Mouse (Mus musculus) urinary bladder, postnatal 4 days (tissue): ENCODE measurements around the gene Muc3.
A peak's percentile ranks its signal among the peaks of the same experiment; 100 is the strongest.
"Not testable (repeated sequence)": the region's sequence is repeated elsewhere in the genome, so short reads cannot be mapped to it uniquely, and the experiment has no call there.

ENCODE experiments used
- DNase-seq, 2 experiments: peaks; one replicate each; pipeline ENCODE4 v3.0.0; 2021 to 2022; ENCODE audit warnings: low spot score in 2 of 2

The Muc3 gene

DNA sequence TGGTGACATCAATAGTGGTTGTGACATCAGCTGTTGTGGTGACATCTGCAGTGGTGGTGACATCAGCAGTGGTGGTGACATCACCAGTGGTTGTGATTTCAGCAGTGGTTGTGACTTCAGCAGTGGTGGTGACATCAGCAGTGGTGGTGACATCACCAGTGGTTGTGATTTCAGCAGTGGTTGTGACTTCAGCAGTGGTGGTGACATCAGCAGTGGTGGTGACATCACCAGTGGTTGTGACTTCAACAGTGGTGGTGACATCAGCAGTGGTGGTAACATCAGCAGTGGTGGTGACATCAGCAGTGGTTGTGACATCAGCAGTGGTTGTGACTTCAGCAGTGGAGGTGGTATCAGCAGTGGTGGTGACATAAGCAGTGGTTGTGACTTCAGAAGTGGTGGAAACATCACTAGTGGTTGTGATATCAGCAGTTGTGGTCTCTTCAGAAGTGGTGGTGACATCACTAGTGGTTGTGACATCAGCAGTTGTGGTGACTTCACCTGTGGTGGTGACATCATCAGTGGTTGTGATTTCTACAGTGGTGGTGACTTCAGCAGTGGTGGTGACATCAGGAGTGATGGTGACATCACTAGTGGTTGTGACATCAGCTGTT, at the start of gene Muc3:
Gene Muc3, minus strand, starts transcription at position 51 of the 611 bp plus-strand sequence.
- not testable (repeated sequence) for DNase-seq

DNA sequence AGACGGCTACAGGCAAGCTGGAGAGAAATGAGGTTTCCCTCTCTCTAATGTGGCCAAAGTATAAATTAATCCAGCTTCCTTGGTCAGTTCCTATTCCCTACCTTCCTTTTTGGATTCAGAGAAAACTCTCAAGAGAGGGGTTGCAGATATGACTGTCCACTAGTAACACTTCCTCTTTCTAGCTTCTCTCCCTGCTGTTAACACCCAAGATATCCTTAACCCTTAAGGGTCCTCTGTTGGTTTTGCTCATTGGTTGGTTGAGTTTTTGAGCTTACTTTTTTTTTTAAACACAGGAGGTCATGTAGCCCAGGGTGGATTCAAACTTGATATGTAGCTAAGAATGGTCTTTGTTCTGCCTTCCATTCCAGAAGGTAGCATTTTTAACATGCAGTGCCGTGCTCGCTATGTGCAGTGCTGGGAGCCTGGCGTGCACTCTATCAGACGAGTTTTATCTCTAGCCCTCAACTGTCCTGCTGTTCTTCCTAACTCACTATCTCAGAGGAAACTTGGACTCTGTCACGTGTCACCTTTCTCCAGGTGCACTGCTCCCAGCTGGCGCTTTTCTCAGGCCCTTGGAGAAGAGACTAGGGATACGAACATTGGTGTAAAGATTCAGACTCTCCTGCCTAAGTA, 45.5 kb upstream of the Muc3 start:
- no peak for DNase-seq

DNA sequence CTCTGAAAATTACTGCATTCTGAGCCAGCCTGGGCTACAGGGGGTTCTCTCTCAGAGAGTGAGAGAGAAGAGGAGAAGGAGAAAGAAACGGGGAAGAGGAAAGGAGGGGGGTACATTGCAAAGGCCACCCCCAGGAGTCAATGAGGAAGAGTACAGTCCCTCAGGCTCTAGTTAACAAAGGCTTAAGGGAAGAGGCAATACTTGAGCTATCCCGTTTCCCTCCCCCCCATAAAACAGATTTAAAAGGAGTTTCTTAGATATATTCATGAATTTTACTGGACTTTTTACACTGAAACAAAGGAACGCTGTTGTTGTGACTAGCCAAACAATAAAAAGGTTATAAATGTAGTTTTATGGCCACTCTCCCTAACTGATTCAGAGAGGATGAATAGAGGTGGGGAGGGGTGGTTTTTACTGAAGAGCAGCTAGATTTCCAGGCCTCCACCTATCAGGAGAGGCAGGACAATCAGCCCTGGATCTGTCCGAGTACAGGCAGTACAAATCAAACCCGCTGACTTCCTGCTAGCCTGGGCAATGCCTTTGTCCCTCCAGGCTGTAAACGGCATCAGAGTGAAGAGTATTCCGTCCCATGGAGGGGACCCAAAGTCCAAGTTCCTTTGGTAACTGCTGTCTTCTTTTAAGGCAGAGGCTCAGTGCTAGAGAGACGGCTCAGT, 44.3 kb upstream of the Muc3 start:
- no peak for DNase-seq

DNA sequence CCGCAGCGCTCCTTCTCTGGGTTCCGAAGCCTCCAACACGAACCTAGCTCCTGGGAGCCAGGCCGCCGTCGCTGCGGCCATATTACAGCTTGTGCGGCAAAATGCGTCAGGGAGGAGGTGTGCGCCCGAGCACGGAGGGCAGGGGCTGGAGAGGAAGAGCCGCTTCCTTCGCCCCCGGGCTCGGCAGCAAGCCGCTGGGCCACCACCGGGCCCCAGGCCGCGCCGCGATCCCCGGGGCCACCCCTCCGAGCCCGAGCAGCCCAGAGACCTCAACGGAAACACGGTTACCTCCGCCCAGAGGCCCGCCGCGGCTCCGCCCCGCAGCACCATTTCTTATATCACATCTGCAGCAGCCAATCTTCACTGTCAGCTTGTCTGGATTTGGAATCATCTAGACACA, 40.2 kb upstream of the Muc3 start:
- no peak for DNase-seq

DNA sequence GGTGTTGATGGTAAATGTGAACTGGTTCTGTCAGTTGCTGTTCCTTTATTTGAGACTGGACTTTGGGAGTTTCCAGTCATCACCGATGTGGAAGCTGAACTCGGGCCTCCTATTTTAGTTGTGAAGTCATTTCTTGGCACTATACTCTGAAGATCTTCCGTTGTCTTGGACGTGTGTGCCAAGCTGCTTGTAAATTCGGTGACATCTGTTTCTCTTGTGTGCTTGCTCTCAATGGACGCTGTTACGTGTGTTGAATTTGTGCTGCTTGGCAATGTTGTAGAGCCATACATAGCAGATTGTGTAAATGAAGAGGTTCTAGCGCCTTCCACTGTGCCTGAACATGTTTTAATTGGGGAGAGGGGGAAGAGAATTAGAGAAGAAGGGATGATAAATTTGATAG, 36.2 kb upstream of the Muc3 start:
- DNase-seq = no peak

DNA sequence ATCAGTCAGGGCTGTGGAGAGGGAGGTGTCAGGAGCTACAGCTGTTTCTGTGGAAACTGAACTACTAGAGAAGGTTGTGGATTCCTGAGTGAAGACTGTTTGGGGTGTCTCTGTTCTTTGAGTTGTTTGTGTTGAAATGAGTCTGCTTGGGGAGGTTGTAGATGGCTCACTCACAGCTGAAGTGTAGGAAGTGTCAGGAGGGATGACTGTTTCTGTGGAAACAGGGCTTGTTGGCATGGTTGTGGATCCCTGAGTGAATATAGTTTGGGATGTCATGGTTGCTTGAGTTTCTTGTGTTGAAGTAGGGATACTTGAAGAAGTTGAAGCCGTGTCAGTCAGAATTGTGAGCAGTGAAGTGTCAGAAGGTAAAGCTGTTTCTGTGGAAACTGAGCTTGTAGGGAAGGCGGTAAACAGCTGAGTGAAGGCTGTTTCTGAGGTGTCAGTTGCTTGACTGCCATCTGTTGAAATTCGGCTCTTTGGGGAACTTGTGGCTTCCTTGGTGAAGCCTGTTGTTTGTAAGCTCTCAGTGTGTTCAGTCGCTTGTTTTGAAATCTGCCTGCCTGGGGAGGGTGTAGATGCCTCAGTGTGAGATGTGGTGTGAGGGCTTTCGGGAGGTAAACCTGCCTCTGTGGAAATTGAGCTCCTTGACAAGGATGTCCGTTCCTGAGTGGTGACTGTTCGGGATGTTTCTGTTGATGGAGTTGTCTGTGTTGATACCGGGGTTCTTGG, 30.7 kb upstream of the Muc3 start:
- no peak for DNase-seq

DNA sequence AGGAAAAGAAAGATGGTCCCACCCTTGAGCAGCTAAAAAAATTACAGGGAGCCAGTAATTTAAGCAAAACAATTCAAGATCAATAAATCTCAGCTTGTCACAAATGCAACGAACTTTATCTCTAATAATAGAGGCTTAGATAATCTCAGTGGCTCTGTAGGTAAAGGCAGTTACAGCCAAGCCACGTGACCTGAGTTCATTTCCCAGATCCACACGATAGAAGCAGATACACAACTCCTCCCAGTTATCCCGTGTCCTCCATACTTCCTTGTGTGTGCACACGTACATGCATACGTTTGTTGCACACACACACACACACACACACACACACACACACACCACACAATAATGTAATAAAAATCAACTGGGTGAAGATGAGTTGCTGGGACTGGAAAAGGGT, 24.8 kb upstream of the Muc3 start:
- DNase-seq = no peak

DNA sequence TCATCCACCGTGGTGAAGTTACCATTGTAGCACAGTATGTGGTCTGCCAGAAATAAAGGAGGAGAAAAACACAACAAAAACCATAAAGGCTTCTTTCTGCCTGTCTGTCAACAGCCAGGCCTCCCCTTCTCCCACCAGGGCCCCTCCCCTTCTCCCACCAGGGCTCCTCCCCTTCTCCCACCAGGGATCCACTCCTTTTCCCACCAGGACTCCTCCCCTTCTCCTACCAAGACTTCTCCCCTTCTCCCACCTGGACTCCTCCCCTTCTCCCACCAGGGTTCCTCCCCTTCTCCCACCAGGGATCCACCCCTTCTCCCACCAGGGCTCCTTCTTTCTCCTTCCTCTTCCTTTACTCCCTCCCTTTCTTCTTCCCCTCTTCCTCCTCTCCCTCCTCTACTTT, 23.5 kb upstream of the Muc3 start:
- no peak for DNase-seq

DNA sequence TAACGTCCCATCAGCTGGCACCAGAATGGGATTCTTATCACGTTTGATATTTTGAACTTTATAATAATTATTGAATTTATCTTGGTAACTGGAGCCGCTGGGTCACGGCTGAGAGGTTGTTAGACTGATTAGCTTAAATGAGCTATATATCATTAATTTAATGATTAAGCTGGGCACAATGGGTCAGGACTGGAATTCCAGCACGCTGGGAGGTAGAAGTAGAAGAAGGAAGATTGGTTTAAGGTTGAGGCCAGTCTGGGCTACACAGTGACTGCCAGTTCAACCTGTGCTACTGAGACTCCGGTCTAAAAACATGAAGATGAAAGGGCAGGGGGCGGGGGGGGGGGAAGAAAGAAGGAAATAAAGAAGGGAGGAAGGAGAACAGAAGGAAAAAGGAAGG, 22.4 kb upstream of the Muc3 start:
- DNase-seq = no peak

DNA sequence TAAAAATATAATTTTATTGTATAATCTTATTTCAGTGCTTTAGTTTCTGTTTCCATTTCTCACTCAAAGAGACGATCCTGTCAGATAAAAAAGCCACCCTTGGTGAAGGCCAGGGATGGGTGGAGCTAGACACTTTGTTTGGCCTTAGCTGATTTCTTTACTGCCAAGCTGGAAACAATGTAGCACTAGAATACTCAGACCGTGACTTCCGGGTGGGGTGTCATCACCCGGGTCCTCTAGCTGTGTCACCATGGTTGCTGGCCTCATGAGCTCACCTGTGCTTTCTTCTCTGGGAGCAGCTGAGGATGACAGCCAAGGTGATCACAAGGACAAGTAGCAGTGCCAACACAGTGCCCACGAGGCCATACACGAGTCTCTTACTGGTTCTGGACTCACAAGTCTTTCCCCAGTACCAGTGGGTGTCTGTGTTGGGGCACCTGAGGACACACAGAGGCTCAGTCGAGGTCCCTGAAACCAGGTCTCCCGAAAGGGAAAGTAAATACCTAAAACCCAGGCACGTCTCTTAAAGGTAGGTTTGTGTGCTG, 21.8 kb upstream of the Muc3 start:
- no peak for DNase-seq

DNA sequence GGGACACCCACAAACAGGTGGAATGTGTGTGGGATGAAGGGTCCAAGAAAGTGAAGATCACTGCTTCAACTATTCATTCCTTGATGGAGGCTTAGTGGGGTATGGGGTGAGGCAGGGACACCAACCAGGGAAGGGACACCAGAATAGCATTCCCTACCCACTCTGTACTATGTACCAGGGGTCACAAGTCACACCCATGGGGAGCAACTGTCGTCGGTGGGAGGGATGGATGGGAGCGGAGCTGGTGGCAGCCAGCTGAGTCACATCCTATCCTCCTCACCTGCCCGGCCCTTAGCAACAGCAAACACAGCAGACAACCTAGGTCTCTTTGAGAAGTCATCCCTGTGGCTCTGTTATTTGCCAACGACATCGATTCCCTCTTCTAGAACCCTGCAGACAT, 18.4 kb upstream of the Muc3 start:
- DNase-seq = no peak

DNA sequence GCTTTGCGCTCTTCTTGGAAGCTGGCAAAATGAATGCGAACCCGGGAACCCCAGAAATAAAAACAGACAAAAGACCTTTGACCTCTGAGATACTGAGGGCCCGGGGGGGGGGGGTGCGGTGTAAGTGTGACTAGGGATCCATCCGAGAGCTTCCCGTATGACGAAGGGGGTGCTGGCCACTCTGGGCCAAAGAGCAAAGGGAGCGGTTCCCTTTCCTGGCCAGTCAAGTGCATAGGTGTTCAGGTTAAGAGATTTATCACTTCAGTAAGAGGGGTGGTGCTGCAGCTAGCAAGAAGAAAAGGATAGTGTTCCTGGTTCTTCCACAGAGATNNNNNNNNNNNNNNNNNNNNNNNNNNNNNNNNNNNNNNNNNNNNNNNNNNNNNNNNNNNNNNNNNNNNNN, 16.9 kb upstream of the Muc3 start:
- DNase-seq = no peak

DNA sequence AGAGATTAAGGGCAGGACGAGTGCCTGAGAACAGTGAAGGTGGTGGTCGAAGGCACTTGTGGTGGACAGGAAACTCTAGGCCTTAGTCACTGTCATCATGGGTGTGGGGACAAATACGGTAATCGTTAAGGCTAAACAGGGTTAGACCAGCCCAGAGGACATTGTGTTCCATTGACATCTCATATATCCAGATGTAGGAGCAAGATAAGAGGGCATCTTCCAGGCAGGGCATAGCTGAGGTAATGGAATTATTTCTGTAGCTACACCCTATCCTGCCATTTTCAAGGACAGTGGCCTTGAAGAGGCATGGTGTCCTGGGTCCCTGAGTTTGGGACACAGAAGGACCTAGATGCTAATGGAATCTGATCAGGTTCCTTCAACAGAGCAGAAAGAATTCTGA, 12.7 kb upstream of the Muc3 start:
- no peak for DNase-seq

DNA sequence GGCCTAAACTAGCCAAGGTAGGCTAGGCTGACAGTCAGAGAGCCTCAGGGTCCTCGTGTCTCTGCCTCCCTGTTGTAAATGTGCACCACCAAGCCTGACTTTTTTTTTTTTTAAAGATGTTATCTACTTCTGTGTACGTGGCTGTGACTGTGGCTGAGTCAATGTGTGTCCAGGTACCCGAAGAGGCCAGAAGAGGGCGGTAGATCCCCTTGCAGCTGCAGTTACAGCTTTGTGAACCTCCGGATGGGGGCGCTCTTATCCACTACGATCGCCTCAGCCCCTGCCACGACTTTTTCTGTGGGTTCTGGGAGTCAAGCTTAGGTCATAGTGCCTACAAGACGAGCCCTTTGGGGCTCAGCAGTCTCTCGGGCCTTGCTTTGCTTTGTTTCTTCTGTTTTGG, 10.3 kb upstream of the Muc3 start:
- no peak for DNase-seq

DNA sequence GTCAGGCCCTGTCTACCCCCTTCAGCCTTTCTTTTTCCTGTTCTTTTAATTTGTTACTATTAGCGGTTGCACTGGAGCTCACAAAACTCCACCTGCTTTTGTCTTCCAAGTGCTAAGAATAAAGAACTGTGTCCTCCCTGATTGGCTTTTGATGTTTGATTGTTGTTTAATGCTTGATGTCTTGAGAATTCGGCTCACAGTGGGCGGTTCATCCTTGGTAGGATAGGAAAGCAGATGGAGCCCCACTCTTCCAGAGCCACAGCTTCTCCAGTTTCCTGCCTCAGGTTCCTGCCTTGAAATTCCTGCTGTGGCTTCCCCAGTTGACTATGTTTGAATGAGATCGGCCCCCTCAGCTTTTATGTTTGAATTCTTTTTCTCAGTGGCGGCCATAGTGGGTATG, 4.2 kb upstream of the Muc3 start:
- DNase-seq = no peak

DNA sequence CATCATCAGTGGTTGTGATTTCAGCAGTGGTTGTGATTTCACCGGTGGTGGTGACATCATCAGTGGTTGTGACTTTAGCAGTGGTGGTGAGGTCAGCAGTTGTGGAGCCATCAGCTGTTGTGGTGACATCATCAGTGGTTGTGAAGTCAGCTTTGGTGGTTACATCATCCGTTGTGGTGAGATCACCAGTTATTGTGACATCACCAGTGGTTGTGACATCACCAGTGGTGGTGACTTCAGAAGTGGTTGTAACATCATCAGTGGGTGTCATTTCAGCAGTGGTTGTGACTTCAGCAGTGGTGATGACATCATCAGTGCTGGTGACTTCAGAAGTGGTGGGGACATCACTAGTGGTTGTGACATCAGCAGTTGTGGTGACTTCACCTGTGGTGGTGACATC, 3.5 kb upstream of the Muc3 start:
- DNase-seq = no peak

DNA sequence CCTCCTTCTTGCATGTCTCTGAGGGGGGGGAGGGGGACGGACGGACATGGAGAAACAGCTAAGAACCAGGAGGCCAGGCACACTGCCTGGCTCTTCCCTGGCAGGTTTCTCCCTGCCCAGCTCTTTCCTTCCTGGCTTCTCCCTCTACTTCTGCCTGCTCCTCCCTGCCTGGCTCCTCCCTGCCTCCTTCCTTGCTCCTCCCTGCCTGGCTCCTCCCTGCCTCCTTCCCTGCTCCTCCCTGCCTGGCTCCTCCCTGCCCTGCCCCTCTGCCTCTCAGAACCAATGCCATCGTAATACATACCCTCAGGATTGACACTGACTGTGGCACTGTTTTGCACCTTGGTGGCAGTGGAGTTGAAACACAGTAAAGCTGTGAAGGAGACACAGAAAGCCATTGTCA, 8.3 kb downstream of the Muc3 start:
- DNase-seq = no peak

DNA sequence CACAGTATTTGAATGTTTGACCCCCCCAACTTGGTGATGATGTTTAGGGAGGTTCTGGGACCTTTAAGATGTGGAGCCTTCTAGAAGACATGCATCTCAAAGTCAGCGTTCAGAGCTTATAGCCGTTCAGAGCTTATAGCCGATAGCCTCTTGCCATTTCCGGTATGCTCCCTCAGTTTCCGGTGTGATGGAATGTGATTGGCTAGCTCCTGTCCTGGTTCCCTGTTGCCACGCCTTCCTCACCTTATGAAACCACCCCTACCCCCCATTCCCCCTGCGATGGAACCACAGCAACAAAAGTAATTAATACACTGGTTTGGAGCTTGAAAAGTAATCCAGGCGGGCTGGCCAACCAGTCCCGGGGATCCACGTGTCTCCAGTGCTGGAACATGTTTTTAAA, 10.1 kb downstream of the Muc3 start:
- no peak for DNase-seq

DNA sequence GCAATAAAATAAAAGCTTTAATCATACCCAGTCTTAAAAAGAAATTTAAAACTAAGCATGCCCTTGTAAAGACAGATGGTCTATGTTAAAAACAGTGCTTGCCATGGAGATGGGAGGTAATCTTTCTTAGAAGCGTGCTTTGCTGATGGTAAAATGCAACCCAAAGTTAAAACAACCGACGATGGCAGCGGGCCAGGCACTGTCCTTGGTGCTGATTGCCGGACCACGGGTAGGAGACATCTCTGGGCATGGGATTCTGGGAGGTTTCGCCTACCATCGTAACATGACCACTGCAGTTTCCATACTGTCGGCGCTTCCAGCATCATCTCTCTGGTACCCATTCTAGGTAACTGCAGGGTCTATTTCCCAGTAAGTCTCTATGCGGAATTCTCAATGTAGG, 14.2 kb downstream of the Muc3 start:
- DNase-seq = no peak

DNA sequence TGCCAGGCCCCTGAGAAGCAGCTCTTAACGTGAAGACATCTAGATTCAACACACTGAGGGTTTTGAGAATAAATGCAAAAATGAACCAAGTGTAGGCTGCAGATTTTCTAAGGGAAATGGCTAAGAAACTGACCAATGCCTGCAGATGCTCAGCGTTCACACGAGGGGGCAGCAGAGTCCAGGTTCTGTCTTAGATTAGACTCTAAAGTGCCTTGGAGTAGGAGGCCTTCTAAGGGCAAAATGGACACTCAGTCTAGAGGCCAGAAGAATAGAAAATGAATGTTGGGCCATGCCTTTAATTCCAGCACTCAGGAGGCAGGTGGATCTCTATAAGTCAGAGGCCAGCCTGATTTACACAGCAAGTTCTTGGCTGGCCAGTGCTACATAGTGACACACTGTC, 17.6 kb downstream of the Muc3 start:
- DNase-seq = peak in 1 of 2 experiments; percentile 41

DNA sequence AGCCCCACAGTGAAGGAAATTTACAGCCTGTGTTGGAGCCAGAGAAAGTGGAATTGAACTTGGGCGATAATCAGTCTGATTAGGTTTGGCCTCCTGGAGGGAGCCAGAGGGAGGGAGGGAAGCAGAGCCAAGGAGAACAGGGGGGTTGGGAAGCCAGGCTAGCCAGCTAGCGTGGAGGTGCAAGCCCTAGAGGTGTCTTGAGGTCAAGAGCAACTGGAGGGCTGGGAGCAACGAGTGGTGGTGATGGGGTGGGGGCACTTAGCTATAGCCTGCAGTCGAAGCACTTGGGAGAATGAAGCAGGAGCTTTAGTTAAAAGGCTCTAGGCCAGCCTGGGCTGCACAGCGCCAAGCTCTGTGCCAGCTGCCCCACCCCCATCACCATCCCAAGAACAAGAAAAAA, 19.8 kb downstream of the Muc3 start:
- DNase-seq = no peak

DNA sequence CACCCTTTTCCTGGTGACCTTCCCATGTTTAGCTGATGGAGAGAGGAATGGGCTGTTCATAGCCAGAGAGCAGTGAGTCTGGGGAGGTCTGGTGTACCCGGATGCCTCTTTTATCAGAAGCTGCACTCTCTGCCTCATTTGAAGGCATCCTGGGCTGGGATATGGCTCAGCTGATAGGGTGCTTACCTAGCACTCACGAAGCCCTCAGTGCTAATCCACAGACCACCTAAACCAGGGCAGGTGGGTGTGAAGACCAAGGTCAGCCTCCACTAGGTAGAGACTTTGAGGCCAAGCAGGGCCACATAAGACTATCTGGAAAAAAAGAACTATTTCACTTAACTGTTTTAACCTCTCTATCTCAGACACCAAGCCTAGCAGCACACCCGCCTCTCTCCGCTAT, 25.6 kb downstream of the Muc3 start:
- DNase-seq = no peak
